Mouse (Mus musculus) myocyte (in vitro differentiated cells): ENCODE data around the gene Dct. TPM values are rescaled to one million over a fixed set of nuclear protein-coding genes. Genes with fewer than 3 reads are reported as not detected.

Experiments used
- H3K27me3 ChIP-seq: one replicate; pipeline ENCODE4 v1.6.1; 2011; ENCODE audit not compliant: control insufficient read depth, insufficient read depth, insufficient read length
- H3K36me3 ChIP-seq: one replicate; pipeline ENCODE4 v1.6.1; 2011; ENCODE audit not compliant: control insufficient read depth, insufficient read depth
- H3K4me2 ChIP-seq: one replicate; pipeline ENCODE4 v1.6.1; 2011; ENCODE audit warnings: low read depth, control low read depth
- H3K4me3 ChIP-seq: one replicate; pipeline ENCODE4 v1.5.1; 2011; ENCODE audit warnings: mild to moderate bottlenecking, control low read depth, moderate library complexity
- H3K79me2 ChIP-seq: one replicate; pipeline ENCODE4 v1.6.1; 2011; ENCODE audit not compliant: control insufficient read depth, insufficient read depth
- H3ac ChIP-seq: one replicate; pipeline ENCODE4 v1.6.1; 2011; ENCODE audit not compliant: control insufficient read depth, insufficient read length
- CEBPB ChIP-seq: IDR thresholded peaks from 2 replicates; pipeline ENCODE4 v1.6.1; 2011; ENCODE audit warnings: mild to moderate bottlenecking, moderate library complexity; ENCODE audit not compliant: poor library complexity, insufficient read depth, severe bottlenecking
- E2F4 ChIP-seq: IDR thresholded peaks from one replicate; pipeline ENCODE4 v1.6.1; 2011; ENCODE audit warnings: mild to moderate bottlenecking, control low read depth, moderate library complexity; ENCODE audit not compliant: insufficient read depth
- MAX ChIP-seq: IDR thresholded peaks from one replicate; pipeline ENCODE4 v1.6.1; 2011; ENCODE audit warnings: low read depth, mild to moderate bottlenecking, control low read depth
- MYOD1 ChIP-seq, 3 experiments: IDR thresholded peaks; one replicate each; pipeline ENCODE4 v1.6.1; 2011; ENCODE audit warnings: control low read depth in 2 of 3, low read depth in 2 of 3, mild to moderate bottlenecking in 2 of 3, moderate library complexity in 1 of 3; ENCODE audit not compliant: insufficient read length in 2 of 3, control insufficient read depth in 1 of 3
- MYOG ChIP-seq, 3 experiments: IDR thresholded peaks; one replicate each; pipeline ENCODE4 v1.6.1; 2011; ENCODE audit warnings: control low read depth in 2 of 3, low read depth in 2 of 3, mild to moderate bottlenecking in 2 of 3; ENCODE audit not compliant: insufficient read length in 2 of 3, control insufficient read depth in 1 of 3, insufficient read depth in 1 of 3
- POLR2A ChIP-seq: IDR thresholded peaks from one replicate; pipeline ENCODE4 v1.6.1; 2011; ENCODE audit warnings: low read depth, mild to moderate bottlenecking, control low read depth, moderate library complexity; ENCODE audit not compliant: insufficient read length
- POLR2AphosphoS2 ChIP-seq: IDR thresholded peaks from one replicate; pipeline ENCODE4 v1.6.1; 2011; ENCODE audit warnings: low read depth, control low read depth; ENCODE audit not compliant: insufficient read length
- REST ChIP-seq: IDR thresholded peaks from one replicate; pipeline ENCODE4 v1.6.1; 2011; ENCODE audit warnings: mild to moderate bottlenecking, control low read depth, moderate library complexity; ENCODE audit not compliant: insufficient read depth, insufficient read length
- SRF ChIP-seq: IDR thresholded peaks from one replicate; pipeline ENCODE4 v1.6.1; 2011; ENCODE audit warnings: low read depth; ENCODE audit not compliant: control insufficient read depth, insufficient read length
- TCF12 ChIP-seq: IDR thresholded peaks from one replicate; pipeline ENCODE4 v1.6.1; 2011; ENCODE audit warnings: mild to moderate bottlenecking, control low read depth; ENCODE audit not compliant: poor library complexity, insufficient read depth, severe bottlenecking
- TCF3 ChIP-seq: IDR thresholded peaks from one replicate; pipeline ENCODE4 v1.6.1; 2011; ENCODE audit warnings: low read depth, control low read depth; ENCODE audit not compliant: insufficient read length
- USF1 ChIP-seq: IDR thresholded peaks from one replicate; pipeline ENCODE4 v1.6.1; 2011; ENCODE audit warnings: low read depth, mild to moderate bottlenecking, control low read depth, moderate library complexity
- polyA plus RNA-seq: library from polyadenylated mRNA; unstranded; fragments of >200 nt; fragmentation: generic; extraction: Trizol; gene quantifications from one replicate; pipeline ENCODE4 v1.2.1, GENCODE M21; 2012; ENCODE audit warnings: missing spikeins

Gene Dct
- 0.01 TPM for polyA plus RNA-seq

GRCm38 (mm10) chr14:118051975-118052630 is at the start of gene Dct:
Gene Dct, minus strand, starts transcription at chr14:118052244.
- Histone ChIP-seq H3K36me3 (no peaks in the 10 kb centered on the region), H3K27me3 (peaks cover 17% of the 10 kb centered on the region), H3ac (no peak within 1 kb of the TSS), H3K79me2 (no peaks in the 10 kb centered on the region), H3K4me2 (no peak within 1 kb of the TSS), H3K4me3 (no peak within 1 kb of the TSS)
- TF ChIP-seq SRF (no peak), E2F4 (no peak), CEBPB (no peak), MAX (no peak), POLR2A (no peak), REST (no peak), MYOG (IDR thresholded peaks at IDR 0.05; ENCODE audit: control insufficient read depth in 1 of 3, insufficient read depth in 1 of 3, insufficient read length in 2 of 3, low read depth in 2 of 3) (no peak), USF1 (no peak), TCF12 (no peak), TCF3 (no peak), MYOD1 (IDR thresholded peaks at IDR 0.05; ENCODE audit: control insufficient read depth in 1 of 3, insufficient read length in 2 of 3, low read depth in 2 of 3) (no peak), POLR2AphosphoS2 (no peak)

GRCm38 (mm10) chr14:118101227-118101990 is 49.4 kb upstream of the Dct start:
- H3K79me2 ChIP-seq = no peaks in the 10 kb centered on the region
- TF ChIP-seq MYOG (IDR thresholded peaks at IDR 0.05; ENCODE audit: control insufficient read depth in 1 of 3, insufficient read depth in 1 of 3, insufficient read length in 2 of 3, low read depth in 2 of 3) (no peak), MAX (no peak), MYOD1 (IDR thresholded peaks at IDR 0.05; ENCODE audit: control insufficient read depth in 1 of 3, insufficient read length in 2 of 3, low read depth in 2 of 3) (no peak), POLR2AphosphoS2 (no peak), CEBPB (no peak), TCF12 (no peak), USF1 (no peak), REST (no peak), TCF3 (no peak), E2F4 (no peak), POLR2A (no peak), SRF (no peak)
- no peaks in the 10 kb centered on the region for H3K27me3 ChIP-seq
- H3K4me3 ChIP-seq = no peak overlapping the region
- no peak overlapping the region for H3ac ChIP-seq
- no peak overlapping the region for H3K4me2 ChIP-seq
- no peaks in the 10 kb centered on the region for H3K36me3 ChIP-seq

GRCm38 (mm10) chr14:118098265-118098664 is 46.2 kb upstream of the Dct start:
- Histone ChIP-seq H3ac (no peak overlapping the region), H3K27me3 (no peaks in the 10 kb centered on the region), H3K4me3 (no peak overlapping the region), H3K79me2 (no peaks in the 10 kb centered on the region), H3K4me2 (no peak overlapping the region), H3K36me3 (no peaks in the 10 kb centered on the region)
- TF ChIP-seq POLR2AphosphoS2 (no peak), CEBPB (no peak), POLR2A (no peak), TCF3 (no peak), USF1 (no peak), E2F4 (no peak), MYOG (IDR thresholded peaks at IDR 0.05; ENCODE audit: control insufficient read depth in 1 of 3, insufficient read depth in 1 of 3, insufficient read length in 2 of 3, low read depth in 2 of 3) (no peak), MYOD1 (IDR thresholded peaks at IDR 0.05; ENCODE audit: control insufficient read depth in 1 of 3, insufficient read length in 2 of 3, low read depth in 2 of 3) (no peak), MAX (no peak), REST (no peak), SRF (no peak), TCF12 (no peak)

- no peak for TF ChIP-seq REST
- no peak for TF ChIP-seq MYOD1 (IDR thresholded peaks at IDR 0.05; ENCODE audit: control insufficient read depth in 1 of 3, insufficient read length in 2 of 3, low read depth in 2 of 3)
- no peak for TF ChIP-seq E2F4
- no peak for TF ChIP-seq TCF3
- TF ChIP-seq MAX = no peak
- TF ChIP-seq CEBPB = no peak
- TF ChIP-seq USF1 = no peak
- TF ChIP-seq POLR2A = no peak
- TF ChIP-seq TCF12 = no peak
- no peak for TF ChIP-seq MYOG (IDR thresholded peaks at IDR 0.05; ENCODE audit: control insufficient read depth in 1 of 3, insufficient read depth in 1 of 3, insufficient read length in 2 of 3, low read depth in 2 of 3)
- no peak for TF ChIP-seq POLR2AphosphoS2
- no peak for TF ChIP-seq SRF
- H3K36me3 ChIP-seq = no peaks in the 10 kb centered on the region
- H3ac ChIP-seq = peak overlapping the region; percentile 16
- peak overlapping the region; percentile 83 for H3K4me3 ChIP-seq
- H3K4me2 ChIP-seq = peak overlapping the region; percentile 88
- no peaks in the 10 kb centered on the region for H3K79me2 ChIP-seq
- H3K27me3 ChIP-seq = no peaks in the 10 kb centered on the region
Measured at GRCm38 (mm10) chr14:118089806-118090392, 37.9 kb upstream of the Dct start.
